Mouse (Mus musculus): ENCODE data around the gene Myl3.

Gene Myl3

DNA sequence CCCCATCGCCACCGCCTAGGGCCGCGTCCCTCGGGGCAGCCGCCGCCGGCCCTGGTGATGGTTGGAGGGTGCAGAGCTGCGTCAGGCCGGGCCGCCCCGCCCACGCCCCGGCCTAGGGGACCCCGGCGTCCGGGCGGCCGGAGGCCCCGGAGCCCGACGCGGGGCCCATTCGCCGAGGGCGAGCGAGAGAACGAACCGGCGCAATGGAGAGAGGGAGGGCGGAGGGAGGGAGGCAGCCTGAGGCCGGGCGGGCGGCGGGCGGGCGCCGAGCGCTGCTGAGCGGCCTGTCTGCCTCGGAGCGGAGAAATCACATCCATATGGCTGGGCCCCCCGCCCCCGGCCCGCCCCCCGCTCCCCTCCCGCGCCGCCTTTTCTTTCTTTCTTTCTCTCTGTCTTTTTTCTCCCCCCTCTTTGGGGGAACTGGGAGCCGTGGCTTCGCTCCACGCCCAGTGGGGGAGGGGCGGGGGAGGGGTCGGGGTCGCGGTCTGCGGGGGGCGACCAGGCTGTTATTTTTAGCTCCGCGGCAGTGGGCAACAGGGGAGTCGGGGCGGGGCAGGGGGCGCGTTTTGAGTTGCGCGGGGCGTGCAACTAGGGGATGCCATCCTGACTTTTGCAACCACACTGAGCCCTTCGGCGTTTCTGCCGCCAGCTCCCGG is 762 bp downstream of the Myl3 start:
- no peaks in the 10 kb centered on the region for H3K27me3 ChIP-seq (ENCODE audit: control insufficient read depth, insufficient read depth, low read length, poor library complexity, severe bottlenecking)
- DNase-seq (ENCODE audit: low read depth, low spot score), result peak; percentile 12

DNA sequence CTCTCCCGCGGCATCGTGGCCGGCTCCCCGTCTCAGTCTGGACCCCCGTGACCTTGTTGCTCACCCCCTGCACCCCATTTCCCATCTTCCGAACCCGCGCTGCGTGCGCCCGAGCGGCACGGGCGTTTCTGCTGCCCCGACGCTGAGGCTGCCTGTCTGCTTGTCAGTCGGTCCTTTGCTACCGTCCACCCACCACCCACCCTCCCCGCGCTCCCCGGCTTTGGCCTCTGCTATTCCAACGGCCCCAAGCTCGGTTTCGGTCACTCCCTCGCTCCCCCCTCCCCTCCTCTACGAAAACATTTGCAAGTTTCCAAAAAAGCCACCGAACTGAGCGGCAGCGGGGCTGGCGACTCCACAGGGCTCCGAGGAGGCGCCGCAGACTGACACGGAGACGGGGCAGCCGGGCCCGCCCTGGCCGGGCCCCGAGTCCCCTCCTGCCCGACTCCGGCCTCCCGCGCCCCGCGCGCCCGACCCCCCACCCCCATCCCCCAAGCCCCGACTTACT is 1.3 kb downstream of the Myl3 start:
- Histone ChIP-seq H3K27me3 (ENCODE audit: control insufficient read depth, insufficient read depth, low read length, poor library complexity, severe bottlenecking) (no peaks in the 10 kb centered on the region), H3K36me3 (ENCODE audit: control insufficient read depth, insufficient read depth, low read length, poor library complexity, severe bottlenecking) (no peaks in the 10 kb centered on the region)
- DNase-seq (ENCODE audit: low read depth, low spot score), result peak; percentile 13

More for the DNA sequence above, 762 bp downstream of the Myl3 start:
- no peaks in the 10 kb centered on the region for H3K36me3 ChIP-seq (ENCODE audit: control insufficient read depth, insufficient read depth, low read length, poor library complexity, severe bottlenecking)

DNA sequence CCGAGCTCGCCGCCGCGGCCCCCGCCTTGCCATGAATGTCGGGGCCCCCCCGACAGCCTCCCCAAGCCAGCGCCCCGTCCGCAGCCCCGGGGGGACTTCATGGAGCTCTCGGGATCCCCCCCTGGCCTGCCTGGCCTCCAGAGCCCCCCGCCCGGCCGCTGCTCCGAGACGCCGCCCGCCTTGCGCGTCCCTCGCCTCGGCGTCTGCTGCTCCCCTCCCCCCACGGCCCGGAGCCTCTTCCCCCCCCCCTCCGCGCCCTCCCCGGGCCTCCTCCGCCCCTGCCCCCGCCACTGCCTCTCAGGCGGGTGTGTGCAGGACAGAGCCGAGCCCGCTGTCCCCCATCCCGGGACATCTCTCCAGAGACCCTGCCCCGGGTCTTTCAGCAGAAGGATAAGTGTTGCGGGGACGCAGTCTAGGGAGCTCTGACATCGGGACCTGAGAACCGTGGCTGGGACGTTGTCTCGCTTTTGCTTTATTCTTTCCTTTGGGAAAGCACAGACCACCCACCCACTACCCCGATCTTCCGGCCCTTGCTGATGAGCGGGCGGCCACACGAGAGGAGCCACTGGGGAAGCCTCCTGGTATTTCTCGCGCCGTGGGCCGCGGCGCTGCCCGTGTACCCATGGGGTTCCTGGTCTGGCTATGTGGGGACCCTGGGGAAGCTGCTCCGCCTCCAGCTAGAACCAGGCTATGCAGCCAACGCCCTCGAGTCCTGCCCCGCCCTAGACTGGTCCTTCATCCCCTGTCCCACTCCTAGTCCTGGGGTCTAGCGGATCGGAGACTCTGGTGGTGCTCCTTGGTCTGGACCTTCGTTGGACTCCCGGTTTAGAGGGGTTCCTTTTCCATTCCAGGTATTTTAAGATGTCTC is 2.0 kb downstream of the Myl3 start:
- DNase-seq (ENCODE audit: low read depth, low spot score), result no peak
- Histone ChIP-seq H3K36me3 (ENCODE audit: control insufficient read depth, insufficient read depth, low read length, poor library complexity, severe bottlenecking) (no peaks in the 10 kb centered on the region), H3K27me3 (ENCODE audit: control insufficient read depth, insufficient read depth, low read length, poor library complexity, severe bottlenecking) (no peaks in the 10 kb centered on the region)

DNA sequence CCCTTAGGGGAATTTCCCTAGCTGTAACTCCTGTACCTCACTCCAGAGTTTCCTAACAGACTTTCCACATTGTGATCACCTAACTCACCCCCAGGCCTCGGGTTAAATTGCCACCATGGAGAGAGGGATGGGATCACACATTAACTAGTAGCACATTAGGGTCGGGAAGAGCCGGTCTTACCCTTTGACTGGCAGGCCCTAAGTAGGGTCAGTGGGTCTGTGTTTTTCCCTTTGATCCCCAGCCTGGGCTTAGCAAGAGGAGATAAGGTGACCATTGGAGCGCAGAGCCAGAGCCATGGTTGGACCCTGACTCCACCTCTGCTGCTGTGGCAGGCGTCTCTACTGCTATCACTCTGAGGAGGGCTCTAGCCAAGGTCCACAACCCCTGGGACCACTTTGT is 4.1 kb downstream of the Myl3 start:
- H3K36me3 ChIP-seq (ENCODE audit: control insufficient read depth, insufficient read depth, low read length, poor library complexity, severe bottlenecking), result no peaks in the 10 kb centered on the region
- no peaks in the 10 kb centered on the region for H3K27me3 ChIP-seq (ENCODE audit: control insufficient read depth, insufficient read depth, low read length, poor library complexity, severe bottlenecking)
- no peak for DNase-seq (ENCODE audit: low read depth, low spot score)

GRCm38 (mm10) chr9:110746238-110746637 is 4.6 kb downstream of the Myl3 start:
- H3K27me3 ChIP-seq (ENCODE audit: control insufficient read depth, insufficient read depth, low read length, poor library complexity, severe bottlenecking), result no peaks in the 10 kb centered on the region
- H3K36me3 ChIP-seq (ENCODE audit: control insufficient read depth, insufficient read depth, low read length, poor library complexity, severe bottlenecking), result no peaks in the 10 kb centered on the region
- DNase-seq (ENCODE audit: low read depth, low spot score), result no peak

DNA sequence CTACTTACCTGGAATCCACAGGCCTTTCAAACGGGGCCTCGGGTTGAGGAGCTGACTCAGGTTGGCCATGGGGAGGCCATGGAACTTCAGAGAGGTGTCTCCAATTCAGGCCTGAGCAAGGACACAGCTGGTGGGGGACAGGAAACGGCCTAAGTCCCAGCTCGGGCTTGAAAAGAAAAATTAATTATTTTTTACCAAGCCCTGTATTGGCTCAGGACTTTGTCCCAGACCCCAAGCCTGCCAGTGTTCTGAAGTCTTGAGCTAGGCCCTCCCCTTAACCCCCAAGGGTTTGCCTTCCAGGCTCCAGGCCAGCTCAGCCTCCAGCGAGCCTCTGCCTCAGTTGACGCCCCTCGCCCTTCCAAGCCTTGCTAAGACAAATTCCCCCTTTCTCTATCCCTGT is 5.3 kb downstream of the Myl3 start, which contains the start of gene Pth1r:
Gene Pth1r, minus strand, starts transcription at position 185 of the 400 bp plus-strand sequence.
- DNase-seq (ENCODE audit: low read depth, low spot score), result no peak
- H3K36me3 ChIP-seq (ENCODE audit: control insufficient read depth, insufficient read depth, low read length, poor library complexity, severe bottlenecking), result no peaks in the 10 kb centered on the region
- no peaks in the 10 kb centered on the region for H3K27me3 ChIP-seq (ENCODE audit: control insufficient read depth, insufficient read depth, low read length, poor library complexity, severe bottlenecking)

DNA sequence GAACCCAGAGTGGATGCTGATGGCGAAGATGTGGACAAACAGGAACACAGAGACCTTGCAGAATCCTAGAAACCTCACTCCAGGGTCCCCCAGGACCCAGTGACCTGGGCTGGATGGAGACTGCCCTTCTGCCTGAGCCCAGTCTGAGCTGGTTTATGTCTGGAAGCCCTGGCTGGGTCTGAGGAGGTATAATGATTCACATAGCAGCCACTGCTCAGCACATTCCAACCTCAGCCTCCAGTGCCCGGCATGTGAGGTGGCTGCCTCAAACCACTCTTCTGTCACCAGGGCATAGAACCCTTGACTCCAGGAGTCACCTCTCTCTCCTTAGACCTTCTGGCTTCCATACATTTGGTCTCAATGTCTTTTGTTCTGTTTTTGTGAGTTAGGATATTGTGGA is 6.8 kb downstream of the Myl3 start:
- no peak for DNase-seq (ENCODE audit: low read depth, low spot score)
- H3K27me3 ChIP-seq (ENCODE audit: control insufficient read depth, insufficient read depth, low read length, poor library complexity, severe bottlenecking), result no peaks in the 10 kb centered on the region
- H3K36me3 ChIP-seq (ENCODE audit: control insufficient read depth, insufficient read depth, low read length, poor library complexity, severe bottlenecking), result no peaks in the 10 kb centered on the region

DNA sequence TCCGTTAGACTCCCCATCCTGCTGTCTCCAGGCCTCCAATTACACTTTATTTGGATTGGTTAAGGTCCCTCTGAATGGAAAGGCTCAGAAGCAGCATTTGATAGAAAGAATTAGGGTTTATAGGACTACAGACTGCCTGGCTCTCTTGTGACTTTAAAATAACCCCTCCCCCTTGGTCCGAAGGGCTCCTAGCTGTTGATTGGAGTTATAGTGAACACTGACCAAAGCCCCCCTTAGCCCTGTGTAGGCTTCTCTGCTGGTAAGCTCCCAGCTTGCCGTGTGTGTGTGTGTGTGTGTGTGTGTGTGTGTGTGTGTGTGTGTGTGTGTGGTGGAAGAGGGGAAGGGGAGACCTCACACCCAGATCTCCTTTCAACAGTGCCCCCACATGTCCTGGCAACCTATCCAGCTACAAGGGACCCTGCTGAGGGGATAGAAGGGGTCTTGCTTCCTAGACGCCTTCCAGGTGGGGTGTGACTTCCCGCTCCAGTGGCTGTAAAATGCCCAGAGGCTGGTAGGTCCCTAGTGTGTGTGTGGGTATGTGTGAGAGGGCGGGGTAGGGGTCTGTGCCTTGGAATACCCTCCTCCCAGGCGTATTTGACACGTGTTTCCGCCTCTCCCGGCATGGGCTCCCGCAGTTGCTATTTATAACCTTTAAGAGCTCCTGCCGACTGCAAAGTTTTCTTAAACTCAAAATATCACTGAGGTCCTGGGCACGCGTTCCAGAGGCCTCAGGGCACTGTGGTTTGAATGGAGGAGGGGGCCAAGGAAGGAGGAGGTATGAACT is 8.9 kb downstream of the Myl3 start:
- DNase-seq (ENCODE audit: low read depth, low spot score), result no peak
- Histone ChIP-seq H3K36me3 (ENCODE audit: control insufficient read depth, insufficient read depth, low read length, poor library complexity, severe bottlenecking) (no peaks in the 10 kb centered on the region), H3K27me3 (ENCODE audit: control insufficient read depth, insufficient read depth, low read length, poor library complexity, severe bottlenecking) (no peaks in the 10 kb centered on the region)

- no peak for DNase-seq (ENCODE audit: low read depth, low spot score)
- Histone ChIP-seq H3K27me3 (ENCODE audit: control insufficient read depth, insufficient read depth, low read length, poor library complexity, severe bottlenecking) (no peaks in the 10 kb centered on the region), H3K36me3 (ENCODE audit: control insufficient read depth, insufficient read depth, low read length, poor library complexity, severe bottlenecking) (no peaks in the 10 kb centered on the region)
Measured at GRCm38 (mm10) chr9:110751412-110751811, 9.8 kb downstream of the Myl3 start.

GRCm38 (mm10) chr9:110752917-110753435 is 11.3 kb downstream of the Myl3 start:
- no peaks in the 10 kb centered on the region for H3K27me3 ChIP-seq (ENCODE audit: control insufficient read depth, insufficient read depth, low read length, poor library complexity, severe bottlenecking)
- no peaks in the 10 kb centered on the region for H3K36me3 ChIP-seq (ENCODE audit: control insufficient read depth, insufficient read depth, low read length, poor library complexity, severe bottlenecking)
- DNase-seq (ENCODE audit: low read depth, low spot score), result no peak

- no peak for DNase-seq (ENCODE audit: low read depth, low spot score)
- no peaks in the 10 kb centered on the region for H3K36me3 ChIP-seq (ENCODE audit: control insufficient read depth, insufficient read depth, low read length, poor library complexity, severe bottlenecking)
- H3K27me3 ChIP-seq (ENCODE audit: control insufficient read depth, insufficient read depth, low read length, poor library complexity, severe bottlenecking), result no peaks in the 10 kb centered on the region
Measured at GRCm38 (mm10) chr9:110753773-110754172, 12.1 kb downstream of the Myl3 start.

DNA sequence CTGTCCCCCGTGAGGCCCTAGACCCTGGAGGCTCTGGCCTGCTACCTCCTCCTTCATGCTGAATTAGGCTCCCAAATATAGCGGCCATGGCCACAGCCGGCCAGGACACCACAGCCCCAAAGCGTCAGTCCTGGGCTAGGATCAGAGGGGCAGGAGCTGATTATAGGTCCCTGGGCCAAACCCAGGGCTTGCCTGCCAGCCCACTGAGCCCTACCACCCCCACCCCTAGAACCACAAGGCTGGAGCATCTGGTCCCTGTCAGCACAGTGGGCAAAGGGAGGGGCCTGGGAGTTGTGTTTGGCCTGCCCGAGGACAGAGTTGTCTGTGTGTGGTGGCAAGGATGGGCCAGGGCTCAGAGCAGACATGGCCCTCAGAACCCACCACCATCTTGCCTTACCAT is 16.2 kb downstream of the Myl3 start:
- no peaks in the 10 kb centered on the region for H3K27me3 ChIP-seq (ENCODE audit: control insufficient read depth, insufficient read depth, low read length, poor library complexity, severe bottlenecking)
- H3K36me3 ChIP-seq (ENCODE audit: control insufficient read depth, insufficient read depth, low read length, poor library complexity, severe bottlenecking), result no peaks in the 10 kb centered on the region
- no peak for DNase-seq (ENCODE audit: low read depth, low spot score)

GRCm38 (mm10) chr9:110758605-110759004 is 16.9 kb downstream of the Myl3 start:
- DNase-seq (ENCODE audit: low read depth, low spot score), result no peak
- no peaks in the 10 kb centered on the region for H3K27me3 ChIP-seq (ENCODE audit: control insufficient read depth, insufficient read depth, low read length, poor library complexity, severe bottlenecking)
- no peaks in the 10 kb centered on the region for H3K36me3 ChIP-seq (ENCODE audit: control insufficient read depth, insufficient read depth, low read length, poor library complexity, severe bottlenecking)

DNA sequence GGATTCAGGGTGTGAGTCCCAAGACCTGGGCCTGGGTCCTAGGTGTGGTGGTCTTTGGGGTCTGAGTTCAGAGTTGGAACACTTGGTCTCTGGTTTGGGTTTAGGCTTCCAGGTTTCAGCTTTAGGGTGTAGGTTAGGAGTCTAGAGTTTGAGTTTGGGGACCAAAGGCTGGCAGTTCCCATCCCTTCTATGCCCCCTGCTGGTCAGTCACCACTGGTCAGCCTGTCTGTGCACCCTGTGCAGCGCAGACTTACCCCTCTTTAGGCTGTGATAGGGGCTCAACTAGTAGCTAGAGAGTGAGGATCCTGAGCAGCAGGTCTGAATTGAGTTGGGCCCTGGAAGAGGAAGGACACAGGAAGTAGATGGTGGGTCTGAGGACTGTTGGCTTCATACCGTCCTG is 17.6 kb downstream of the Myl3 start:
- DNase-seq (ENCODE audit: low read depth, low spot score), result peak; percentile 59
- Histone ChIP-seq H3K27me3 (ENCODE audit: control insufficient read depth, insufficient read depth, low read length, poor library complexity, severe bottlenecking) (no peaks in the 10 kb centered on the region), H3K36me3 (ENCODE audit: control insufficient read depth, insufficient read depth, low read length, poor library complexity, severe bottlenecking) (no peaks in the 10 kb centered on the region)
